Mouse (Mus musculus) right cerebral cortex, postnatal 14 days (tissue): Measurements from ENCODE around the gene Ccdc89.

Experiments used
- DNase-seq: peaks from one replicate; pipeline ENCODE4 v3.0.0; 2022

Gene Ccdc89

DNA sequence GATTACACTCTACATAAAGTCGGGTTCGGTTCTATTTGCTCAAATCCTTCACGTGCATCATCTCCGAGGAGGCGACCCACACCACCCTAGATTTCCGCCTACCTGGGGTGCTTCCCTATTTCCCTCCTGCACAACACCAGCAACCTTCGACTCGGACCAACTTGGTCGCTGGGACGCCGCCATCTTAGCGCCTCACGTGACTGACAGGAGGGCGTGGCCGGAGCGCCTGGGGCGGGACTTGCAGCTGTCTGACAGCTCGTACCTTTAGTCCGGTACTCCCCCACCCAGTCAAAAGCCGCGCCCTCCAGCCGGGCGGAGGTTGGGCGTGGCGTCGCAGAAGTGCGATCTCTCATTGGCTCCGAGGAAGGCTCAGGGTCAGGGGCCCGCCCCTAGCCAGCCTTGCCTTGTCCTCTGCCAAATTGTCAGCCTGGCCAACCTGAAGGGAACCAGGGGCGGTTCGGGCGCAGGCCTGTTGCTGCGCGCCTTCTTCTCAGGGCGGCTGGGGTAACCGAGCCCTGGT lies 49.5 kb downstream of the Ccdc89 start, which contains the start of gene Tmem126b:
Gene Tmem126b, minus strand, starts transcription at position 209 of the 520 bp plus-strand sequence.
- peak; percentile 98 for DNase-seq

- DNase-seq = peak; percentile 51
Observed at GRCm38 (mm10) chr7:90476313-90477245, 50.2 kb downstream of the Ccdc89 start, which contains the start of gene Dlg2. Gene Dlg2, plus strand, starts transcription at chr7:90476672.
